Mouse (Mus musculus): ENCODE measurements around the gene Cd8b1. TPM values are rescaled to one million over a fixed set of nuclear protein-coding genes. Genes with fewer than 3 reads are reported as not detected.

Gene Cd8b1
- polyA plus RNA-seq, 1 experiment from 2014 or later = not detected

DNA sequence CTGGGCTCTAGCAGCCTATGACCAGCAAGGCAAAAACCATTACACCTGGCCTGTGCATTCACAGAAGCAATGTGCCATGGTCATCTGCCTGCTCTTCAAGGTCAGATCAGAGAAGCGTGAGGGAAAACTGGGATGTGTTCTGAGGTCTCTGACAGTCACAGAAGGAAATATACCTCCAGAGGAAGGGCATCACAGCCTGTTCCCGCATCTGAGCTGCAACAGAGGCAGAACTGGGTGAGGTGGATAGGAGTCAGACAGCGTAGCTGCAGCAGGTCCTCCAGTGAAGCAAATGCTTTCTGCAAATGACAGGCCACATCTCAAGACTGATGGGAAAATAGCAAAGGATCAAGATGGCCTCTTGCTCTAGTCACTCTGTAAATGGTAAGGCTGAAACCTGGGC, 16.4 kb downstream of the Cd8b1 start:
- no peak for ATAC-seq
- Histone ChIP-seq H3K27ac (ENCODE audit: low read length) (no peak overlapping the region), H3K36me3 (ENCODE audit: control insufficient read depth, insufficient read depth, low read length) (no peaks in the 10 kb centered on the region), H3K27me3 (replicated peaks; ENCODE audit: control insufficient read depth, insufficient read depth, low read length) (no peaks in the 10 kb centered on the region), H3K4me2 (ENCODE audit: low read depth, low read length) (no peak overlapping the region), H3K9me3 (ENCODE audit: control insufficient read depth, low read length) (no peaks in the 10 kb centered on the region), H3K4me1 (ENCODE audit: control insufficient read depth, insufficient read depth, low read length) (no peaks in the 10 kb centered on the region), H3K4me3 (ENCODE audit: low read length) (no peak overlapping the region), H3K9ac (ENCODE audit: low read depth, low read length) (no peak overlapping the region)
- WGBS = 75% methylated on average over 3 of the region's 3 CpGs

DNA sequence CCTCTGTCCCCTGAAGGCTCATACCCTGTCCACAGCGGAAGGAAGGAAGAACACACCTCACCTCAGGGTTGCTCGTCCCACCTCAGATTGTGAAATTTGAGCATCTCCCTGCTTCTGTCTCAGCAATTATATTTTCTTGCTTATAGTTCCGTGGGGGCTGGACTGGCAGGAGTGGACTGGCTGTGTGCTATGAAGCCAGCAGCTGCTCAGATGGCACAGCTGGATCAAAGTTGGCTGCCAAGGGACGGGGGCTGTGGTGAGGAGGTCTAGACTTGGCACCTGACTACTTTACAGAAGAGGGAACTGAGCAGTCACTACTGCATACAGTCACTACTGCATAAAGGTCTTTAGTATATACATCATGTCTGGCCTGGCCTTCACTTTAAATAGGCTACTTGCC, 16.8 kb downstream of the Cd8b1 start:
- H3K27me3 ChIP-seq (replicated peaks; ENCODE audit: control insufficient read depth, insufficient read depth, low read length) = no peaks in the 10 kb centered on the region
- H3K27ac ChIP-seq (ENCODE audit: low read length) = no peak overlapping the region
- H3K9ac ChIP-seq (ENCODE audit: low read depth, low read length) = no peak overlapping the region
- 84% methylated on average over 4 of the region's 4 CpGs for WGBS
- H3K9me3 ChIP-seq (ENCODE audit: control insufficient read depth, low read length) = no peaks in the 10 kb centered on the region
- H3K4me3 ChIP-seq (ENCODE audit: low read length) = no peak overlapping the region
- no peak overlapping the region for H3K4me2 ChIP-seq (ENCODE audit: low read depth, low read length)
- H3K36me3 ChIP-seq (ENCODE audit: control insufficient read depth, insufficient read depth, low read length) = no peaks in the 10 kb centered on the region
- H3K4me1 ChIP-seq (ENCODE audit: control insufficient read depth, insufficient read depth, low read length) = no peaks in the 10 kb centered on the region
- no peak for ATAC-seq

DNA sequence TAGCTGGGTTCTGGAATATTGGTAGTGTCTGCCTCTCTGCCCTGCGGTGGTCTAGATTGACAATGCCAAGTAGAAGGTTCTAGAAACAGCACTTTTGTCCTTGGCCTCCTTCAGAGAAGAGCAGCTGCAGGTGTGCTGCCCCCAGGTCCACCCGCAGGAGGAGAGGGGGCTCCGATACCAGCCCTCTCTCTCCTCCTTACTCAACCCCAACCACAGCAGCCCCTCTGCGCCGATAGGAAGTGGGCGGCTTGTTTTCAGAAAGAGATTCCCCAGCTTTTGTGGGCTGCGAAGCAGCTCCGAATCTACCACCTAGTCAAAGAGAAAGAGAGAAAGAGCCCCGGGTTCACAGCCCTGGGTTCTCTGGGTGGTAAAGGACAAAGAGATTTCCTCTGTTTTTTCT, 18.6 kb downstream of the Cd8b1 start:
- Histone ChIP-seq H3K9me3 (ENCODE audit: control insufficient read depth, low read length) (no peaks in the 10 kb centered on the region), H3K36me3 (ENCODE audit: control insufficient read depth, insufficient read depth, low read length) (no peaks in the 10 kb centered on the region), H3K9ac (ENCODE audit: low read depth, low read length) (no peak overlapping the region), H3K4me2 (ENCODE audit: low read depth, low read length) (no peak overlapping the region), H3K4me3 (ENCODE audit: low read length) (no peak overlapping the region), H3K27ac (ENCODE audit: low read length) (no peak overlapping the region), H3K4me1 (ENCODE audit: control insufficient read depth, insufficient read depth, low read length) (no peaks in the 10 kb centered on the region), H3K27me3 (replicated peaks; ENCODE audit: control insufficient read depth, insufficient read depth, low read length) (no peaks in the 10 kb centered on the region)
- 84% methylated on average over 9 of the region's 9 CpGs for WGBS
- no peak for ATAC-seq

DNA sequence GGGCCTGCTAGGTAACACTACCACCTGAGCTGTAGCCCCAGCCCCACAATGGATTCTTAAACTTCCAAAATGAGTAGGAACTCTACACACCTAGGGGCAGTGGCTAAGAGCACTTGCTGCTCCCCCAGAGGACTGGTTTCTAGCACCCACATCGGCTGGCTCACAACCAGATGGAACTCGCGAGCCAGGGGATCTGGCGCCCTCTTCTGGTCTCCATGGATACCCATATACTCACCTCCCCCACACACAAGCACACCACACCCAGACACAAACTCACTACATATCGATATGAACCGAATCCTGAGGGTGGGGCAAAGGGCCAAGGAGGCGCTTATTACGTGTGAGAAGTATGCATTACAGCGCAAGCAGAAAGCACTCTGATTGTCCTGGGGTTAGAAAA, 25.4 kb downstream of the Cd8b1 start:
- Histone ChIP-seq H3K27ac (ENCODE audit: low read length) (no peak overlapping the region), H3K9me3 (ENCODE audit: control insufficient read depth, low read length) (peaks cover 5% of the 10 kb centered on the region), H3K36me3 (ENCODE audit: control insufficient read depth, insufficient read depth, low read length) (no peaks in the 10 kb centered on the region), H3K4me2 (ENCODE audit: low read depth, low read length) (no peak overlapping the region), H3K27me3 (replicated peaks; ENCODE audit: control insufficient read depth, insufficient read depth, low read length) (no peaks in the 10 kb centered on the region), H3K9ac (ENCODE audit: low read depth, low read length) (no peak overlapping the region), H3K4me1 (ENCODE audit: control insufficient read depth, insufficient read depth, low read length) (no peaks in the 10 kb centered on the region), H3K4me3 (ENCODE audit: low read length) (no peak overlapping the region)
- no peak for ATAC-seq
- WGBS = 95% methylated on average over 9 of the region's 9 CpGs

DNA sequence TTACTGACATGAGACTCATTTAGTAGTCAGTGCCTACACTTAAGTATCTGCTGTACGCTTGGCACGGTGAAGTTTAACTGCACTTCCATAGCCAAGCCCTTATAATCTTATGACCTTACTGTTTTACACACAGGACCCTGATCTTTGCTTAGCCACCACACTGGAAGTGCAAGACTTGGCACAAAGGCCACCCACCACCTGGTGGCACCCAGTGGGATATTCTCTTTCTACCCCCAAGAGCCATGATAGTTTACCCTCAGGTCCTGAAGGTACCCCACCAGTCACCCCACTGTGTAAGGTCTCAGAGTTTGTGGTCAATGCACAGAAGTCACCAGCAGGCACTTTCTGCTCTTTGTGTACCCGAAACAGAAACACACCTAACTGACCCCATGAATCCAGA, 28.6 kb downstream of the Cd8b1 start:
- H3K4me3 ChIP-seq (ENCODE audit: low read length) = no peak overlapping the region
- H3K36me3 ChIP-seq (ENCODE audit: control insufficient read depth, insufficient read depth, low read length) = no peaks in the 10 kb centered on the region
- no peak for ATAC-seq
- WGBS = 95% methylated on average over 3 of the region's 3 CpGs
- H3K9ac ChIP-seq (ENCODE audit: low read depth, low read length) = no peak overlapping the region
- H3K4me1 ChIP-seq (ENCODE audit: control insufficient read depth, insufficient read depth, low read length) = no peaks in the 10 kb centered on the region
- no peak overlapping the region for H3K27ac ChIP-seq (ENCODE audit: low read length)
- peaks cover 5% of the 10 kb centered on the region for H3K9me3 ChIP-seq (ENCODE audit: control insufficient read depth, low read length)
- H3K4me2 ChIP-seq (ENCODE audit: low read depth, low read length) = no peak overlapping the region
- no peaks in the 10 kb centered on the region for H3K27me3 ChIP-seq (replicated peaks; ENCODE audit: control insufficient read depth, insufficient read depth, low read length)

DNA sequence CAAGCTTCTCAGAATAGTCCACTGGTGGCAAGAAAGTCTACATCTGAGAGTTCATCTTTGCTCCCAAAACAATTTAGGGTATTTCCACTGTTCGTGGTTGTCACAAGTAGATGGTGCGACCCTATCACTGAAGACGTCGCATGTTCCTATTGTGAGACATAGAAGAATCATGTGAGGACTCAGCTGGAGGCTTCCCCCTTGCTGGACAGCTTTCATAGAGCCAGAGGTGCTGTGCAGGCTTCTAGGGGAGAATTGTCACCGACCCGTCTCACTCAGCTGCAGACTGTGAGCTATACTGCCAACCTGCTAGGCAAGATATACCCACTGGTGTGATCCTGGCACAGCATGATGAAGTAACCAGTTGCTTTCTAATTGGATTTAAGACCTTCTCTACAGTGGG, 29.6 kb downstream of the Cd8b1 start:
- Histone ChIP-seq H3K4me2 (ENCODE audit: low read depth, low read length) (no peak overlapping the region), H3K36me3 (ENCODE audit: control insufficient read depth, insufficient read depth, low read length) (no peaks in the 10 kb centered on the region), H3K9me3 (ENCODE audit: control insufficient read depth, low read length) (peaks cover 5% of the 10 kb centered on the region), H3K27ac (ENCODE audit: low read length) (no peak overlapping the region), H3K4me3 (ENCODE audit: low read length) (no peak overlapping the region), H3K9ac (ENCODE audit: low read depth, low read length) (no peak overlapping the region), H3K27me3 (replicated peaks; ENCODE audit: control insufficient read depth, insufficient read depth, low read length) (no peaks in the 10 kb centered on the region), H3K4me1 (ENCODE audit: control insufficient read depth, insufficient read depth, low read length) (no peaks in the 10 kb centered on the region)
- WGBS = 90% methylated on average over 6 of the region's 6 CpGs
- ATAC-seq = no peak

DNA sequence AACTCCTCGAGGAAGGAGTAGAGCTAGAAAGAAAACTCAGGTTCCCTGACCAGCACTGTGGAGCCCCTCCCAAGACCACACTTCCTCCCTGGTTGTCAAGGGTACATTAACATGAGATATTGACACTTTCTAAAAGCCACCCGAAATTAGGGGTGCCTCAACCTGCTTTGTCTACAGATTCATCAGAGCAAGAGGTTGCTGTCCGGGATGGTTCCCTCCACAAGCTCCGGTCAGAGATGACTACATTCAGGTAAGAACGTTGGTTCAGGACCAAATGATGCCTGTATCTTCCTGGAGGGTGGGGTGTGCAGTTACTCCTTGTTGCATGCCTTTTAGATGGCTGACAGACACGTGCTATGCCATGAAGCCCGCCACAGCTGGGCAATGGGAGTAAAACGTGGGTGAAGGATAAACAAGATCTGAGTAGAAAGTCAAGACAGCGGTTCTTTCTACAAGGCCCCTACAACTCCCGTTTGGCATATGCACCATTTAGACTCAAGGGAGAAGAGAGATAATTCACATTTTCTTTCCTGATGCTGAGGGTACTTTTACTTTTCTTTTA, 30.4 kb downstream of the Cd8b1 start:
- Histone ChIP-seq H3K27me3 (replicated peaks; ENCODE audit: control insufficient read depth, insufficient read depth, low read length) (no peaks in the 10 kb centered on the region), H3K9ac (ENCODE audit: low read depth, low read length) (no peak overlapping the region), H3K4me2 (ENCODE audit: low read depth, low read length) (no peak overlapping the region), H3K9me3 (ENCODE audit: control insufficient read depth, low read length) (peaks cover 3% of the 10 kb centered on the region; the same call in 1 of the 2 replicates), H3K4me3 (ENCODE audit: low read length) (no peak overlapping the region), H3K36me3 (ENCODE audit: control insufficient read depth, insufficient read depth, low read length) (no peaks in the 10 kb centered on the region), H3K4me1 (ENCODE audit: control insufficient read depth, insufficient read depth, low read length) (no peaks in the 10 kb centered on the region), H3K27ac (ENCODE audit: low read length) (no peak overlapping the region)
- WGBS = 82% methylated on average over 10 of the region's 10 CpGs
- no peak for ATAC-seq

DNA sequence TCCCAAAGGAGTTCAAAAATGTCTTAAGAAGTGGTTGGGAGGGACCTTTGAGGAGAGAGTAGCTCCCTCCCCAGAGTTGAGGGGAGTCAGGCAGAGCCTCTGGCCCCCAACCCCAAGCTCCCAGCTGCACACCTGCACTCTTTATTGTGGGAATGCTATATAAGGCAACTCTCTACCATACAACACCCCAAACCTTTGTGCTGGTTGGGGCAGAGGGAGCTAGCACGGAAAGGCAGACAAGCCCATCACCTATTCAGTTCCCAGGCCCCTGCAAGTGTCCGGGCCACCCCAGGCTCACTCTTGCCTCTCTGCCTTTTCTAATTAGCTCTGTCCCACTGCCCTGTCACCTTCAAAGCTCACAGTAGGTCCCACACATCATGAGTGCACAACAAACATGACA, 31.1 kb downstream of the Cd8b1 start:
- H3K27ac ChIP-seq (ENCODE audit: low read length) = no peak overlapping the region
- H3K4me1 ChIP-seq (ENCODE audit: control insufficient read depth, insufficient read depth, low read length) = no peaks in the 10 kb centered on the region
- ATAC-seq = no peak
- no peaks in the 10 kb centered on the region for H3K9me3 ChIP-seq (ENCODE audit: control insufficient read depth, low read length)
- WGBS = 78% methylated on average over 2 of the region's 2 CpGs
- H3K27me3 ChIP-seq (replicated peaks; ENCODE audit: control insufficient read depth, insufficient read depth, low read length) = no peaks in the 10 kb centered on the region
- H3K4me3 ChIP-seq (ENCODE audit: low read length) = no peak overlapping the region
- no peak overlapping the region for H3K9ac ChIP-seq (ENCODE audit: low read depth, low read length)
- no peaks in the 10 kb centered on the region for H3K36me3 ChIP-seq (ENCODE audit: control insufficient read depth, insufficient read depth, low read length)
- no peak overlapping the region for H3K4me2 ChIP-seq (ENCODE audit: low read depth, low read length)

DNA sequence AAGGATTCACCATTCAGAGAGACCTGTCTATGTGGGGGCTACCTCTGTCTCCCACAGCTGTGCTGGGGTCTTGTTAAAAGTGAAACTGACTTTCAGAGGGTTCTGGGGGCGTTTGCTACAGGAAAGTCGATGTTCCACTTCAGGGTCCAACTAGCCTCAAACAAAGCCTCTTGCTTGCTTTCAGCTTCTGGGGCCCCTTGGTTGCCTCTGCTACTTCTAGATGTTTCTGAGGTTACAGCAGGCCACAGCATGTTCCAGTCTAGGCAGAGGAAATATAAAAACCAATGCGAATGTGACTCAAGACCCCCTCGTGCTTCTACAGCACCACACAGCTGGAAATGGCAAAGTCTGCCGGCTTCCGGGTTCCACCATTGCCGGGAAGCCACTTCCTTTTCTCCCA, 34.9 kb downstream of the Cd8b1 start:
- no peaks in the 10 kb centered on the region for H3K9me3 ChIP-seq (ENCODE audit: control insufficient read depth, low read length)
- H3K4me3 ChIP-seq (ENCODE audit: low read length) = no peak overlapping the region
- ATAC-seq = no peak
- no peak overlapping the region for H3K9ac ChIP-seq (ENCODE audit: low read depth, low read length)
- 88% methylated on average over 7 of the region's 7 CpGs for WGBS
- no peaks in the 10 kb centered on the region for H3K4me1 ChIP-seq (ENCODE audit: control insufficient read depth, insufficient read depth, low read length)
- no peaks in the 10 kb centered on the region for H3K27me3 ChIP-seq (replicated peaks; ENCODE audit: control insufficient read depth, insufficient read depth, low read length)
- no peaks in the 10 kb centered on the region for H3K36me3 ChIP-seq (ENCODE audit: control insufficient read depth, insufficient read depth, low read length)
- H3K4me2 ChIP-seq (ENCODE audit: low read depth, low read length) = no peak overlapping the region
- H3K27ac ChIP-seq (ENCODE audit: low read length) = no peak overlapping the region

DNA sequence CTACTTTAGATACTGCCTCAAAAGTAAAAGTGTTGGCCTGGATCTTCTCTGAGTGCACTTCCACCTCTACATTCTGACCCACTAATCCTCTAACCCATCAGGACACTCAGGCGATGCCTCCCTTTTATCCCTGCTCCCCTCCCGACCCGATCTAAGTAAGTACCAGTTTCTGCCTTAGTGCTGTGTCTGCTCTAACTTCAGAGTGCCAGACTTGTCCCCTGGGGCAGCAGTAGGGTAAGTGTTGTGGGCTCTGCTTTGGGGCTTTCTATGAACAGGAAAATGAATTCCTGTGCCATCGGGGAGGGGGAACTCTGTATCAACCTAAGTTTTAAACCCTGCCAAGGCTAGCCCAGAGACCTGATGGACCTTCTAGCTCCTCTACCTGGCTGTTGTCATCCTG, 37.6 kb downstream of the Cd8b1 start:
- H3K27me3 ChIP-seq (replicated peaks; ENCODE audit: control insufficient read depth, insufficient read depth, low read length) = no peaks in the 10 kb centered on the region
- no peaks in the 10 kb centered on the region for H3K4me1 ChIP-seq (ENCODE audit: control insufficient read depth, insufficient read depth, low read length)
- H3K27ac ChIP-seq (ENCODE audit: low read length) = no peak overlapping the region
- H3K9me3 ChIP-seq (ENCODE audit: control insufficient read depth, low read length) = no peaks in the 10 kb centered on the region
- 83% methylated on average over 4 of the region's 4 CpGs for WGBS
- ATAC-seq = no peak
- no peak overlapping the region for H3K4me3 ChIP-seq (ENCODE audit: low read length)
- no peaks in the 10 kb centered on the region for H3K36me3 ChIP-seq (ENCODE audit: control insufficient read depth, insufficient read depth, low read length)
- H3K4me2 ChIP-seq (ENCODE audit: low read depth, low read length) = no peak overlapping the region
- no peak overlapping the region for H3K9ac ChIP-seq (ENCODE audit: low read depth, low read length)
